Mouse (Mus musculus) testis, postnatal 10 days (tissue): ENCODE measurements around the gene Myo1f.

Experiments used
- DNase-seq: peaks from one replicate; pipeline ENCODE4 v3.0.0; 2021; ENCODE audit warnings: low spot score

Gene Myo1f

DNA sequence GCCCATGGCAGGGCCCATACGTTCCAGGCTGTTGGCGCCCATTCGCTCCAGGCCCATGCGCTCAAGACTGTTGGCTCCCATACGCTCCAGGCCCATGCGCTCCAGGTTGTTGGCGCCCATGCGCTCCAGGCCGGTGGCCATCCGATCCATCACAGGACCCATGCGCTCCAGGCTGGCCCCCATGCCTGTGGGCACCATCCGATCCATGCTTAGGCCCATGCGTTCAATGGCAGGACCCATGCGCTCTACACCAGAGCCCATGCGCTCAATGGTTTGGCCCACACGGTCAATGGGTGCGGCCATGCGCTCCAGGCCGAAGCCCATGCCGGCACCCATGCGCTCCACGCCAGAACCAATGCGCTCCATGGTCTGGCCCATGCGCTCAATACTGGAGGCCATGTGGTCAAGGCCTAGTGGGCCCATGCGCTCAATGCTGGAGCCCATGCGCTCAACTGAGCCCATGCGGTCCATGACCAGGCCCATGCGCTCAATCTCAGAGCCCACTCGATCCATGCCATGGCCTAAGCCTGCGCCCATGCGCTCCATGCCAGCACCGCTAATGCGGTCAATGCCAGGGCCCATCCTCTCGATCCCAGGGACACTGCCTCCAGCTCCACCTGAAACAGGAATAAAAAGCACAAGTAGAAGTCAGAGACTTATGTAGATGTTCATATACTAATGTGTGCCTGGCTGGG is 94.4 kb downstream of the Myo1f start:
- DNase-seq = no peak
